Mouse (Mus musculus): ENCODE data around the gene Trib2.

Gene Trib2

DNA sequence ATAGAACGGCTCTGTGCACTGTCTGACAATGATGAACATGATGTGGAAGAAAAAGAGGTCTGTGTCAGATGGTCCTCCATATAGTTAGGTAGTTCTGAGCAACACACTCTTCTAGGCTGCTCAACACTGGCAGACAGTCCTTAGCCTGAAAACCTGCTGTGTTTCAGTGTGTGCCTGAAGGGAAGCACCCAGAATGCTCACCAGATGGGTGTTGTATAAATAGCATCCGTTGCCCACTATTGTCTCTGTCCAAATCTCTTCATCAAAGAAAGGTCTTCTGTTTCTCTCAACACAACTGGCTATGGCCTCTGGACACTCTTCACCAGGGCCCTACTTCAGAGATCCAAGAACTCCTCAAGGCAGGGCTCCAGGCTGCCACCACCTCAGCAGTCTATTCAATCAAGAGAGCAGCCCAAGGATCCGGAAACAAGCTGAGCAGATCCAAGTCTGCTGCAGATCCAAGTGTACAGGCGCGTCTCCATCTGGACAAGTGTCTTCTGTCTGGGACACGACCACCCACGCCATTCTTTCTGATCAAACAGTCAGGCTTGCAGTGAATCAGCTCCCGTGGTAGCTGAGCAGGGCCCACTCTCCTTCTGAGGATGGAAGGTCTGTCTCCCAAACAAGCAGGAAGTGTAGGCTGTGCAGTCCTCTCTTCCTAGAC lies 55.1 kb downstream of the Trib2 start:
- no peak for DNase-seq (ENCODE audit: low spot score)

DNA sequence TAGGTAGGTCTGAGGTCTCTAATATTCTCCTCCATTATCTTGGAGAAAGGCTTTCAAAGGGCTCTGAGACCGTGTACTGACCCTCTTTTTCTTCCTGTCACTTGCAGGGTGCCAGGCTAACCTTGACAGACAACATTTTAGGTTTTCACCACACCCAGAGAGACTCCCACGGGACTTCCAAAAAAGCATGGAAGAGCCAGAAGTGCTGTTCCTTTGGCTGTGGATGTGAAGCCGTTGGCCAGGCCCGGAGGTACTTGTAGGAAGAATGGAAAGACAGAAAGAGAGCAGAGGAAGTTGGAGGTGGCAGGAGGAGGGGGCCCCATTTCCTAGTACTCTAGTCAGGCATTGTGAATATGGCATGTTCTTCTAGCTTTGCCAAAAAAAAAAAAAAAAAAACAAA lies 56.0 kb downstream of the Trib2 start:
- DNase-seq (ENCODE audit: low spot score), result no peak

- DNase-seq (ENCODE audit: low spot score), result no peak
Measured at GRCm38 (mm10) chr12:15758866-15759265, 57.9 kb downstream of the Trib2 start.

DNA sequence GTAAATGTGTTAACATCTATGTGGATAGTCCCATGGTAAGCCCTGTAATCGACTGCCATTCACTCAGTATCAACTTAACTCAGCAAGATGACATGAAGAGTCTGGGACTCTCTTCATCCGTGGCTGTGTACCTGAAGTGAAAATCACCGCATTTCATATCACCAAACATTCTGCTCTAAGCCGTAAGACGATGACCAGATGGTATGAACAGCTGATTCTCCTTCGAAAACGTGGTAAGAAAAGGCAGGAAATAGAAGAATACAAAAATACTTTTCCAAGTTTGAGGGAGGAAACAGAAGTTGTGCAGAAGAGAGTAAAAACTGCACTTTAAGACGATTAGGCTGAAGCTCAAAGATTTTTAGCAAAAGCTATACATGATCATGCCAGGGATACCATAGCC lies 59.4 kb downstream of the Trib2 start:
- no peak for DNase-seq (ENCODE audit: low spot score)

GRCm38 (mm10) chr12:15755030-15755690 lies 61.6 kb downstream of the Trib2 start:
- DNase-seq (ENCODE audit: low spot score), result no peak

DNA sequence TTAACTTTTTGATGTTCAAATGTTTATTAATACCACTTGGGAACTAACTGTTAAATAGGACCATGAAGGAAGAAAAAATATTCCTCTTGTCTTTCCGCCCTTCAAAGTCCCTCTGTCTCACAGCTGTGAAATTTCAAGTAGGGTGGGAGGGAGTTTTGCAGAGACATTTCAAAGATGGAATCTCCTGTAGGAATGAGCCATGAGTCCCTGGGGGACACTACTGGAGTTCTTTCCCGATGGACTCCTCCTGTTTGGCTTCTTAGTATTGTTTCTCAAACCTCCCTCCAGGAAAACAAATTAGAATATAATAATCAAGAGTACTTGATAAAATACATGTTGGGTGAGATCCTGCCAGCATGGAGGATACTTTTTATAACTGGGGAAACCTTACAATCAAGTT lies 62.1 kb downstream of the Trib2 start:
- no peak for DNase-seq (ENCODE audit: low spot score)

- DNase-seq (ENCODE audit: low spot score), result peak; percentile 25
Measured at GRCm38 (mm10) chr12:15749646-15750195, 67.0 kb downstream of the Trib2 start.

- DNase-seq (ENCODE audit: low spot score), result no peak
Measured at GRCm38 (mm10) chr12:15745752-15746151, 71.0 kb downstream of the Trib2 start.

Measured in ovary, adult 18-20 months (tissue).